Mouse (Mus musculus) kidney, embryonic 14.5 days (tissue): ENCODE data around the gene Cmah. TPM values are rescaled to one million over a fixed set of nuclear protein-coding genes. Genes with fewer than 3 reads are reported as not detected.

Source experiments
- ATAC-seq: fragments of 200-750 bp; cut with Nextera tagmentation; 2 replicates; pipeline ENCODE4 v1.8.0; 2017; ENCODE audit warnings: moderate number of reproducible peaks, mild to moderate bottlenecking, moderate TSS enrichment, moderate library complexity; ENCODE audit not compliant: low FRiP score, low TSS enrichment
- H3K27ac ChIP-seq: fragments of 300-500 bp; sonication (generic); 2 replicates; pipeline ENCODE4 v1.5.1; 2014; ENCODE audit warnings: low read depth, mild to moderate bottlenecking, low read length, moderate library complexity, mixed read lengths
- H3K27me3 ChIP-seq: fragments of 300-500 bp; sonication (generic); 2 replicates; pipeline ENCODE4 v1.6.1; 2014; ENCODE audit warnings: mild to moderate bottlenecking, low read length; ENCODE audit not compliant: control insufficient read depth, insufficient read depth
- H3K36me3 ChIP-seq: fragments of 300-500 bp; sonication (generic); 2 replicates; pipeline ENCODE4 v1.6.1; 2014; ENCODE audit warnings: low read length, mixed read lengths; ENCODE audit not compliant: control insufficient read depth, insufficient read depth
- H3K4me1 ChIP-seq: fragments of 300-500 bp; sonication (generic); 2 replicates; pipeline ENCODE4 v1.6.1; 2014; ENCODE audit warnings: low read length, mixed read lengths; ENCODE audit not compliant: control insufficient read depth, insufficient read depth
- H3K4me2 ChIP-seq: fragments of 300-500 bp; sonication (generic); replicated peaks from 2 replicates; pipeline ENCODE4 v1.6.1; 2014; ENCODE audit warnings: low read depth, mild to moderate bottlenecking, low read length
- H3K4me3 ChIP-seq: fragments of 300-500 bp; sonication (generic); 2 replicates; pipeline ENCODE4 v1.5.1; 2014; ENCODE audit warnings: mild to moderate bottlenecking, low read length
- H3K9ac ChIP-seq: fragments of 300-500 bp; sonication (generic); 2 replicates; pipeline ENCODE4 v1.6.1; 2014; ENCODE audit warnings: low read depth, mild to moderate bottlenecking, low read length, moderate library complexity
- H3K9me3 ChIP-seq: fragments of 300-500 bp; sonication (generic); 2 replicates; pipeline ENCODE4 v1.6.1; 2016; ENCODE audit warnings: low read length; ENCODE audit not compliant: control insufficient read depth
- WGBS: fragments of 180-500 bp; shearing (Covaris S2); extraction: QIAGEN DNeasy Blood & Tissue Kit; methylation state at CpG from one replicate; pipeline ENCODE4 v1.1.7; 2014; 5-methylcytosine and 5-hydroxymethylcytosine counted together
- polyA plus RNA-seq: library from polyadenylated mRNA; unstranded; fragments of >200 nt; fragmentation: Nextera tagmentation; extraction: Ambion mirVana; gene quantifications from 2 replicates; pipeline ENCODE4 v1.2.1, GENCODE M21; 2014

The Cmah gene
- polyA plus RNA-seq, 1 experiment from 2014 or later, result 1.2 TPM

GRCm38 (mm10) chr13:24336818-24337217, 9.6 kb downstream of the Cmah start:
- H3K27ac ChIP-seq, result no peak overlapping the region
- H3K27me3 ChIP-seq, result no peaks in the 10 kb centered on the region
- no peak overlapping the region for H3K4me2 ChIP-seq
- no peak for ATAC-seq
- WGBS, result 84% methylated on average over 4 of the region's 4 CpGs
- H3K4me1 ChIP-seq, result no peaks in the 10 kb centered on the region
- H3K36me3 ChIP-seq, result no peaks in the 10 kb centered on the region
- no peak overlapping the region for H3K4me3 ChIP-seq
- no peak overlapping the region for H3K9ac ChIP-seq
- H3K9me3 ChIP-seq, result no peaks in the 10 kb centered on the region

DNA sequence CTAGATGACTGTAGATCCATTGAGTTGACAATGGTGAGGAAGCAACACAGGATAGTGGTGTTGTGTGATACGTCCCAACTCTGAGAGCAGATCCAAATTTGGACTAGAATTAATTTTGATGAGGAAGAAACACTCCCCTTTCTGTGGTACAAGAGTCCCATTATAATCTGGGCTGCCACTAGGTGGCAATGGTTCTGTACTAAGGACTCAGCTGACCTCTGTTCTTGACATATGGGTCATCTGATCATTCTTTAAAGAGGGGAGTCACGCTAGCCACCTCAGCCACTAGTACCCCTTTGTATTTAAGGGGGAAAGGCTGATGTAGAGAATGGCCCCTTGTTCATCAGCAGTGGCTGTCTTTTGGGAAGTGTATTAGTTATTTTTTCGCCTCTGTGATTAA, 10.7 kb downstream of the Cmah start:
- 49% methylated on average over 3 of the region's 3 CpGs for WGBS

DNA sequence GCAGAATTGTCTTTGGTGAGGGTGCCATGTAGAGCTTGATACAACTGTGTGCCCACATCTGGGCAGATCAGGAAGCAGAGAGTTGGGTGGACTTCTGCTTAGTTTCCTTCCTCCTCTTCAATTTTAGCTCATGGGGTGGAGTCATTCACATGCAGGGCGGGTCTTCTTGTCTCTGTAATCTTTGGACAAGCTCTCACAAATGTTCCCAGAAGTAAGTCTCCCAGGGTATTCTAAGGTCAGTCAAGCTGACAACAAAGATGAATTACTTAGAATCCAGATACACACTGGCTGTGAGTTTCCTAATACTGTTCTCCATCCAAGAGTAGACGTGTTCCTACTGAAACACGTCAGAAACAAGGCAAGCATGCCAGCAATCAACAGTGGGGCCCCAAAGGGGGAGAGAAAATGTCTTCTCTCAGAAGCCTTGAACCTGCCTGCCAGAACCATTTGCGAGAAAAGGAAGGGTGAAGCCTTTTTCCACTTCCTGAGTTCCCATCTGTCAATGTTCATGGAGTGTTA, 11.2 kb downstream of the Cmah start:
- ATAC-seq, result no peak
- Histone ChIP-seq H3K9me3 (no peaks in the 10 kb centered on the region), H3K4me2 (no peak overlapping the region), H3K4me3 (no peak overlapping the region), H3K36me3 (no peaks in the 10 kb centered on the region), H3K4me1 (no peaks in the 10 kb centered on the region), H3K27ac (no peak overlapping the region), H3K27me3 (no peaks in the 10 kb centered on the region), H3K9ac (no peak overlapping the region)
- WGBS, result 53% methylated on average over 4 of the region's 4 CpGs

More for the DNA sequence above, 10.7 kb downstream of the Cmah start:
- no peak overlapping the region for H3K4me2 ChIP-seq
- no peaks in the 10 kb centered on the region for H3K4me1 ChIP-seq
- H3K36me3 ChIP-seq, result no peaks in the 10 kb centered on the region
- no peak overlapping the region for H3K9ac ChIP-seq
- H3K27ac ChIP-seq, result no peak overlapping the region
- H3K27me3 ChIP-seq, result no peaks in the 10 kb centered on the region
- H3K9me3 ChIP-seq, result no peaks in the 10 kb centered on the region
- ATAC-seq, result no peak
- no peak overlapping the region for H3K4me3 ChIP-seq

DNA sequence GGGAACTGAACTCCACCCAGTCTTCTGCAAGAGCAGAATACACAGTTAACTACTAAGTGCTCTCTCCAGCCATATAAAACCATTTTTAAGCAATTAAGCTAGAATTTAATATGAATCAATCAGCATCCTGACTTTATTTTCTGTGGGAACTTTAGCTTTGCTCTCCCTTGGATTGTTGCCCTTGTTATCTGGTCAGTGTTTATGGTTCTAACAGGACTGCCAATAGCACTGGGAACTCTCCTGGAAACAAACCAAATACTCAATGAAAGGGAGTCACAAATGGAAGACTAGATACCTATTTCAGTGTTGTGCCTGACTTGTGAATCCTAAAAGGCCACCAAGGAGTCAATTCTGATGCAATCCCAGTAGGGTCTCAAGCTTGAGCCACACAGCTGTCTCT, 12.7 kb downstream of the Cmah start:
- H3K4me2 ChIP-seq, result no peak overlapping the region
- no peak overlapping the region for H3K27ac ChIP-seq
- H3K9ac ChIP-seq, result no peak overlapping the region
- no peaks in the 10 kb centered on the region for H3K27me3 ChIP-seq
- ATAC-seq, result no peak
- no peaks in the 10 kb centered on the region for H3K4me1 ChIP-seq
- no peaks in the 10 kb centered on the region for H3K36me3 ChIP-seq
- H3K9me3 ChIP-seq, result no peaks in the 10 kb centered on the region
- no peak overlapping the region for H3K4me3 ChIP-seq

GRCm38 (mm10) chr13:24340462-24340861, 13.3 kb downstream of the Cmah start:
- H3K9ac ChIP-seq, result no peak overlapping the region
- 94% methylated on average over 6 of the region's 6 CpGs for WGBS
- no peaks in the 10 kb centered on the region for H3K36me3 ChIP-seq
- no peaks in the 10 kb centered on the region for H3K4me1 ChIP-seq
- H3K27ac ChIP-seq, result no peak overlapping the region
- no peaks in the 10 kb centered on the region for H3K9me3 ChIP-seq
- ATAC-seq, result no peak
- no peak overlapping the region for H3K4me2 ChIP-seq
- H3K27me3 ChIP-seq, result no peaks in the 10 kb centered on the region
- no peak overlapping the region for H3K4me3 ChIP-seq

- no peak for ATAC-seq
These were observed 14.9 kb downstream of the Cmah start for GRCm38 (mm10) chr13:24342091-24342490.

DNA sequence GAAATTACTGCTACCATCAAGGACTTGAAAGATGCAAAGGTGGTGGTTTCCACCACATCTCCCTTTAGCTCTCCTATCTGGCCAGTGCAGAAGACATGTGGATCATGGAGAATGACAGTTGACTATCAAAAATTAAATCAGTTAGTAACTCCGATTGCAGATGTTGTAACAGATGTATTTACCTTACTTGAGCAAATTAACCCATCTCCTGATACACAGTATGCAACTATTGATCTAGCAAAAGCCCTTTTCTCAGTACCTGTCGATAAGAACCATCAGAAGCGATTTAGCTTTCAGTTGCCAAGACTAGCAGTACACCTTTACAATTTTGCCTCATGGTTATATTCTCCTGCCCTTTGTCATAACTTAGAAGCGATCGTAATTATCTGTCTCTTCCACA, 25.8 kb downstream of the Cmah start:
- Histone ChIP-seq H3K4me3 (no peak overlapping the region), H3K4me2 (no peak overlapping the region), H3K36me3 (no peaks in the 10 kb centered on the region), H3K9ac (no peak overlapping the region), H3K9me3 (no peaks in the 10 kb centered on the region; the same call in 1 of the 2 replicates), H3K27me3 (no peaks in the 10 kb centered on the region; the same call in 1 of the 2 replicates), H3K27ac (no peak overlapping the region), H3K4me1 (no peaks in the 10 kb centered on the region)
- 97% methylated on average over 5 of the region's 5 CpGs for WGBS
- ATAC-seq, result no peak

More at GRCm38 (mm10) chr13:24342091-24342490, 14.9 kb downstream of the Cmah start:
- H3K36me3 ChIP-seq, result no peaks in the 10 kb centered on the region
- H3K4me3 ChIP-seq, result no peak overlapping the region
- H3K4me1 ChIP-seq, result no peaks in the 10 kb centered on the region
- no peak overlapping the region for H3K27ac ChIP-seq
- WGBS, result 85% methylated on average over 4 of the region's 4 CpGs
- H3K9me3 ChIP-seq, result no peaks in the 10 kb centered on the region
- no peaks in the 10 kb centered on the region for H3K27me3 ChIP-seq
- H3K4me2 ChIP-seq, result no peak overlapping the region
- no peak overlapping the region for H3K9ac ChIP-seq

GRCm38 (mm10) chr13:24354751-24355150, 27.5 kb downstream of the Cmah start:
- Histone ChIP-seq H3K9me3 (no peaks in the 10 kb centered on the region; the same call in 1 of the 2 replicates), H3K36me3 (no peaks in the 10 kb centered on the region), H3K4me3 (no peak overlapping the region), H3K9ac (no peak overlapping the region), H3K4me2 (no peak overlapping the region), H3K27me3 (no peaks in the 10 kb centered on the region; the same call in 1 of the 2 replicates), H3K27ac (no peak overlapping the region), H3K4me1 (no peaks in the 10 kb centered on the region)
- WGBS, result 88% methylated on average over 5 of the region's 5 CpGs
- no peak for ATAC-seq

DNA sequence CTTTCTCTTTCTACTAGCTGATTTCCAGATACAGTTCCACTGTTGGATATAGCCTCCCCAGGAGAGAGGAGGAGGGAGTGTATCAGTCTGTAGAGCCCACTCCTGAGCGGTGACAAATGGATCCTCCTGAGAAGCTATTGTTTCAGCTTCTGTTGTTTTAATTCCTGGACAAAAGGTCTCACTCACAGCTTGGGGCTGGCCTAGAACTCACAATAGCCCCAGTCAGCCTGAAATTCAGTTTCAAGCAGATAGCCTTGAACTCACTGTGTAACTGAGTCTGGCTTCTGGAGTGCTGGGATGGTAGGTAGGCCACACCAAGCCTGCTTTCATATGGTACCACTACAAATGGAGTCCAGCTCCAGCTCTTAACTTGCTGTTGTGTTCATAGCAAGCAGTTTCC, 32.0 kb downstream of the Cmah start:
- Histone ChIP-seq H3K4me2 (no peak overlapping the region), H3K9me3 (no peaks in the 10 kb centered on the region), H3K27ac (no peak overlapping the region), H3K4me3 (no peak overlapping the region), H3K9ac (no peak overlapping the region), H3K4me1 (no peaks in the 10 kb centered on the region), H3K36me3 (no peaks in the 10 kb centered on the region), H3K27me3 (no peaks in the 10 kb centered on the region; the same call in 1 of the 2 replicates)
- no peak for ATAC-seq
- 89% methylated on average over 1 of the region's 1 CpGs for WGBS
